Mouse (Mus musculus): Measurements from ENCODE around the gene Ankrd1. TPM values are rescaled to one million over a fixed set of nuclear protein-coding genes. Genes with fewer than 3 reads are reported as not detected.
A peak's percentile ranks its signal among the peaks of the same experiment; 100 is the strongest.

Gene Ankrd1
- polyA plus RNA-seq, 1 experiment from 2014 or later: 0.47 TPM

- Histone ChIP-seq H3K9me3 (ENCODE audit: low read length) (no peaks in the 10 kb centered on the region), H3K9ac (replicated peaks; ENCODE audit: low read length) (peak within 1 kb of the TSS; percentile 90), H3K4me1 (ENCODE audit: insufficient read depth, low read length) (peaks cover 10% of the 10 kb centered on the region), H3K4me2 (replicated peaks; ENCODE audit: low read depth, low read length) (peak within 1 kb of the TSS; percentile 87), H3K27ac (ENCODE audit: low read length) (peak within 1 kb of the TSS; percentile 64; the same call in 1 of the 2 replicates), H3K4me3 (ENCODE audit: low read length) (peak within 1 kb of the TSS; percentile 92), H3K36me3 (ENCODE audit: insufficient read depth, low read length) (peaks cover 4% of the 10 kb centered on the region; the same call in 1 of the 2 replicates), H3K27me3 (ENCODE audit: insufficient read depth, low read length) (0 out of 2 replicates have a peak, but pooled peaks cover 2% of the 10 kb centered on the region)
- WGBS: 1% methylated on average over 34 of the region's 34 CpGs
- peak; percentile 96 for ATAC-seq (ENCODE audit: low FRiP score, low TSS enrichment)
Observed at GRCm38 (mm10) chr19:36083262-36084225, 36.4 kb downstream of the Ankrd1 start, which contains the start of gene Rpp30. TSS of gene Rpp30 (plus strand) at chr19:36083716.

- peak overlapping the region; percentile 77 for H3K4me2 ChIP-seq (replicated peaks; ENCODE audit: low read depth, low read length)
- WGBS: 49% methylated on average over 7 of the region's 7 CpGs
- H3K27me3 ChIP-seq (ENCODE audit: insufficient read depth, low read length): 0 out of 2 replicates have a peak, but pooled peaks cover 2% of the 10 kb centered on the region
- H3K27ac ChIP-seq (ENCODE audit: low read length): peak overlapping the region; percentile 64; the same call in 1 of the 2 replicates
- H3K4me3 ChIP-seq (ENCODE audit: low read length): peak overlapping the region; percentile 92
- ATAC-seq (ENCODE audit: low FRiP score, low TSS enrichment): peak; percentile 87; the same call in 1 of the 2 replicates
- no peaks in the 10 kb centered on the region for H3K36me3 ChIP-seq (ENCODE audit: insufficient read depth, low read length)
- peak overlapping the region; percentile 90 for H3K9ac ChIP-seq (replicated peaks; ENCODE audit: low read length)
- H3K4me1 ChIP-seq (ENCODE audit: insufficient read depth, low read length): peaks cover 10% of the 10 kb centered on the region
- H3K9me3 ChIP-seq (ENCODE audit: low read length): no peaks in the 10 kb centered on the region
Observed at GRCm38 (mm10) chr19:36082606-36083261, 37.2 kb downstream of the Ankrd1 start.

- H3K4me2 ChIP-seq (replicated peaks; ENCODE audit: low read depth, low read length): no peak overlapping the region
- 67% methylated on average over 2 of the region's 2 CpGs for WGBS
- H3K36me3 ChIP-seq (ENCODE audit: insufficient read depth, low read length): no peaks in the 10 kb centered on the region
- no peak overlapping the region for H3K27ac ChIP-seq (ENCODE audit: low read length)
- no peaks in the 10 kb centered on the region for H3K4me1 ChIP-seq (ENCODE audit: insufficient read depth, low read length)
- no peak overlapping the region for H3K4me3 ChIP-seq (ENCODE audit: low read length)
- no peak overlapping the region for H3K9ac ChIP-seq (replicated peaks; ENCODE audit: low read length)
- peaks cover 14% of the 10 kb centered on the region for H3K27me3 ChIP-seq (ENCODE audit: insufficient read depth, low read length)
- no peak for ATAC-seq (ENCODE audit: low FRiP score, low TSS enrichment)
- H3K9me3 ChIP-seq (ENCODE audit: low read length): no peaks in the 10 kb centered on the region
Observed at GRCm38 (mm10) chr19:36062801-36063529, 56.9 kb downstream of the Ankrd1 start.

Other genes starting within 250 kb of the Ankrd1 start
- 0.05 and 0.08 TPM in 2 replicates for gene Htr7, start 62.6 kb downstream of the Ankrd1 start, polyA plus RNA-seq (2015; fragmentation: Nextera tagmentation; extraction: Ambion mirVana)
- gene Rpp30, start 36.4 kb downstream of the Ankrd1 start, polyA plus RNA-seq (2015; fragmentation: Nextera tagmentation; extraction: Ambion mirVana): 63.4 and 67.9 TPM in 2 replicates
- 6.9 and 9.2 TPM in 2 replicates for gene Pcgf5, start 228.2 kb upstream of the Ankrd1 start, polyA plus RNA-seq (2015; fragmentation: Nextera tagmentation; extraction: Ambion mirVana)

Data from kidney, embryonic 16.5 days (tissue).